Mouse (Mus musculus): ENCODE measurements around the gene Nim1k.
"Not testable (repeated sequence)": the region's sequence is repeated elsewhere in the genome, so short reads cannot be mapped to it uniquely, and the experiment has no call there.

Nim1k gene

DNA sequence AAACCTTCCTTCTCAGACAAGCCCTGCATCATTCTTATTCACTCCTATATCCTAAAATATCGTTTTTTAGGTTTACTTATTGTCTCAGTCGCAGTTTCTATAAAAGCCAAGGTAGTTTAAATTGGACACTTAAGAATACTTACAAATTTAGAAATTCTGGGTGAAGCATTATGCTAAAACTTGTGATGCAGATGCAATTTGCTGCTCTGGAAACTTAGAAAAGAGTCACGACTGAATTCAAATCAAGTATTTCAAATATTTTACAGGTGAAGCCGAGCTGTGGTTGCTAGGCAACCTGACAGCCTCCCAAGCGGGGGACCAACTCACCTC is 66.0 kb downstream of the Nim1k start:
- no peak for DNase-seq (ENCODE audit: low read depth)

DNA sequence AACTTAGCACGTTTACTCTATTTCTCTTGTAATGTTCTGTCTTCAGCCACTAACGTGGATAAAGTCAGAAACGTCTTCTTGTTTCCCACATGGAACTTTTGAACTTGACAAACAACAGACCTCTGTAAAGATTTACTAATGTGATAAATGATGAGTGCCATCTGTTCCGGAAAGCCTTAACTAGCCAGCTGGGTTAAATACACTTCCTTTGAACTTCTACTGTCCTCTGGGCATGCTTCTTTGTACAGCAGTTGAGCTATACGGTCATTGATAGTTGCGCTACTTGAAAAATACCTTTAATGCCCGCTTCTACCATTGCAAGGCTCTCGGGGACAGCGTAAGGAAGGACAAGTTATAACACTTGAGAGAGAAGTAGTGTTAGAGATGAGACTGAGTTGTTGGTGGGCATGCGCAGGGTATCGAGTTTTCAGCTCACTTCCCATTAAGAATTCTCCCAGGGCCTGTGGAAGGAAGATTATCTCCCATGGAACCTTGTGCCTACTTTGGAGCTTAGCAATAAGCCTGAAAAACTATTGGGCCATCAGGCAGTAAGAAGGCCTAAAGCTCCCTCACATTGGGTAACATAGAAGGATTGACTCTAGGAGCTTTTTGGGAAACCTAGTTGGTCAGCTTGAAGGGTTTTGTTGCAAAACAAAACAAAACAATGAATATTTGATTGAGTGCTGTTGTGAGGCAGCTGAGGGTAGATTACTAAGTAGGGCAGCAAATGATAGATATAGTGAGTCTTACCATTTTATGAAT is 71.1 kb downstream of the Nim1k start:
- DNase-seq (ENCODE audit: low read depth) = no peak

- no peak for DNase-seq (ENCODE audit: low read depth)
Observed at GRCm38 (mm10) chr13:119681161-119681560, 74.5 kb downstream of the Nim1k start.

DNA sequence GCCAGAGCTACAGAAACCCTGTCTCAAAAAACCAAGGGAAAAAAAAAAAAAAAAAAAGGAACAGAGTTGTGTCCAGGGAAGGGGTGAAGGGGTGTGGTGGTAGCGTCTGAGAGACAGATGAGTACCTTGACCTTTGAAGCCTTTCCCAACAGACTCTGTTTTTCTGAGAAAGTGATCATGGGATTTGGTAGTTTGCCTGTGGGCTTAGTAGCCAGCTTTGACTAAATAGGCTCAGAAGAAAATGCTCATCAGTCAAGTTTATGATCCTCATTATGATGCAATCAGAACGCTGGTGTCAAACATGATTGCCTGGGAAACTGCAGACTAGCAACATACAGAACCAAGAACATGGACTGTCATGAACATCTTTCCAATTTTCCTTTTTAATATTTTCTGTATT is 76.0 kb downstream of the Nim1k start:
- no peak for DNase-seq (ENCODE audit: low read depth)

GRCm38 (mm10) chr13:119678794-119679193 is 76.9 kb downstream of the Nim1k start:
- DNase-seq (ENCODE audit: low read depth) = no peak

- not testable (repeated sequence) for DNase-seq (ENCODE audit: low read depth)
Observed at GRCm38 (mm10) chr13:119661420-119661819, 94.3 kb downstream of the Nim1k start.
